Mouse (Mus musculus): ENCODE measurements around the gene Nlgn2. TPM values are rescaled to one million over a fixed set of nuclear protein-coding genes. Genes with fewer than 3 reads are reported as not detected.
A peak's percentile ranks its signal among the peaks of the same experiment; 100 is the strongest.

Gene Nlgn2
- total RNA-seq, 2 experiments from 2014 or later = 236 to 243 TPM

GRCm38 (mm10) chr11:69837952-69838713 lies 549 bp upstream of the Nlgn2 start, which contains the start of gene Tmem256:
TSS of gene Tmem256 (plus strand) at chr11:69838514.
- intact Hi-C loops (cut with DNase I) = loop anchor here (2.0 to 5.0 kb wide), 4 partner anchors 35 to 156 kb away; partner anchors contain the start of genes 2810408A11Rik, Neurl4 and Senp3
- DNase-seq (ENCODE audit: extremely low spot score in 1 of 2, low spot score in 2 of 2) = peak; percentile 93 to 95
- peak within 1 kb of the TSS; percentile 67 for H3K4me3 ChIP-seq

GRCm38 (mm10) chr11:69836703-69837576 lies 644 bp downstream of the Nlgn2 start:
- TF ChIP-seq CTCF (IDR thresholded peaks at IDR 0.05) = no peak
- intact Hi-C loops (cut with DNase I) = loop anchor here (1.0 to 5.0 kb wide), 5 partner anchors 34 to 155 kb away; partner anchors contain the start of genes 2810408A11Rik, Neurl4, Senp3 and Slc35g3

More at GRCm38 (mm10) chr11:69837952-69838713, 549 bp upstream of the Nlgn2 start, which contains the start of gene Tmem256:
- peak within 1 kb of the TSS; percentile 95 for H3K27ac ChIP-seq
- TF ChIP-seq CTCF (IDR thresholded peaks at IDR 0.05) = no peak

GRCm38 (mm10) chr11:69835966-69836335 lies 1.6 kb downstream of the Nlgn2 start:
- intact Hi-C loops (cut with DNase I) = loop anchor here (1.0 to 5.0 kb wide), 6 partner anchors 33 to 154 kb away; partner anchors contain the start of genes 2810408A11Rik, Neurl4, Senp3 and Slc35g3
- peak overlapping the region; percentile 95 for H3K27ac ChIP-seq
- peak overlapping the region; percentile 67 for H3K4me3 ChIP-seq
- TF ChIP-seq CTCF (IDR thresholded peaks at IDR 0.05) = no peak
- no peak for DNase-seq (ENCODE audit: extremely low spot score in 1 of 2, low spot score in 2 of 2)

More at GRCm38 (mm10) chr11:69836703-69837576, 644 bp downstream of the Nlgn2 start:
- DNase-seq (ENCODE audit: extremely low spot score in 1 of 2, low spot score in 2 of 2) = peak; percentile 59 to 62
- Histone ChIP-seq H3K27ac (peak overlapping the region; percentile 95), H3K4me3 (peak overlapping the region; percentile 67)

- Histone ChIP-seq H3K4me3 (peak overlapping the region; percentile 67), H3K27ac (peak overlapping the region; percentile 95)
- intact Hi-C loops (cut with DNase I) = loop anchor here (2.0 to 5.0 kb wide), 3 partner anchors 67 to 153 kb away; partner anchors contain the start of genes 2810408A11Rik, Neurl4 and Senp3
- DNase-seq (ENCODE audit: extremely low spot score in 1 of 2, low spot score in 2 of 2) = no peak
- no peak for TF ChIP-seq CTCF (IDR thresholded peaks at IDR 0.05)
These were observed 2.1 kb downstream of the Nlgn2 start for GRCm38 (mm10) chr11:69835326-69835965.

GRCm38 (mm10) chr11:69834001-69834549 lies 3.5 kb downstream of the Nlgn2 start:
- H3K27ac ChIP-seq = no peak overlapping the region
- DNase-seq (ENCODE audit: extremely low spot score in 1 of 2, low spot score in 2 of 2) = peak in 1 of 2 experiments; percentile 38
- intact Hi-C loops (cut with DNase I) = loop anchor here (2.0 kb wide), 1 partner anchor 67 kb away; no protein-coding TSS in a partner anchor

GRCm38 (mm10) chr11:69833554-69833953 lies 4.0 kb downstream of the Nlgn2 start:
- TF ChIP-seq CTCF (IDR thresholded peaks at IDR 0.05) = no peak
- Histone ChIP-seq H3K4me3 (peak overlapping the region; percentile 67), H3K27ac (no peak overlapping the region)
- intact Hi-C loops (cut with DNase I) = no loop called here
- DNase-seq (ENCODE audit: extremely low spot score in 1 of 2, low spot score in 2 of 2) = no peak

More at GRCm38 (mm10) chr11:69834001-69834549, 3.5 kb downstream of the Nlgn2 start:
- no peak for TF ChIP-seq CTCF (IDR thresholded peaks at IDR 0.05)
- H3K4me3 ChIP-seq = peak overlapping the region; percentile 67

- intact Hi-C loops (cut with DNase I) = no loop called here
- no peak overlapping the region for H3K4me3 ChIP-seq
- DNase-seq (ENCODE audit: extremely low spot score in 1 of 2, low spot score in 2 of 2) = no peak
- TF ChIP-seq CTCF (IDR thresholded peaks at IDR 0.05) = no peak
- no peak overlapping the region for H3K27ac ChIP-seq
These were observed 8.8 kb downstream of the Nlgn2 start for GRCm38 (mm10) chr11:69828832-69829231.

GRCm38 (mm10) chr11:69823456-69823855 lies 14.1 kb downstream of the Nlgn2 start:
- DNase-seq (ENCODE audit: extremely low spot score in 1 of 2, low spot score in 2 of 2) = no peak
- intact Hi-C loops (cut with DNase I) = no loop called here
- Histone ChIP-seq H3K27ac (no peak overlapping the region), H3K4me3 (no peak overlapping the region)
- no peak for TF ChIP-seq CTCF (IDR thresholded peaks at IDR 0.05)

GRCm38 (mm10) chr11:69822080-69822479 lies 15.5 kb downstream of the Nlgn2 start, which contains the start of gene Spem1:
TSS of gene Spem1 (minus strand) at chr11:69822180.
- intact Hi-C loops (cut with DNase I) = no loop called here
- TF ChIP-seq CTCF (IDR thresholded peaks at IDR 0.05) = no peak
- no peak within 1 kb of the TSS for H3K4me3 ChIP-seq
- no peak for DNase-seq (ENCODE audit: extremely low spot score in 1 of 2, low spot score in 2 of 2)
- no peak within 1 kb of the TSS for H3K27ac ChIP-seq

GRCm38 (mm10) chr11:69818871-69819270 lies 18.7 kb downstream of the Nlgn2 start:
- no peak for DNase-seq (ENCODE audit: extremely low spot score in 1 of 2, low spot score in 2 of 2)
- Histone ChIP-seq H3K4me3 (no peak overlapping the region), H3K27ac (no peak overlapping the region)
- intact Hi-C loops (cut with DNase I) = no loop called here
- TF ChIP-seq CTCF (IDR thresholded peaks at IDR 0.05) = no peak

- no peak for DNase-seq (ENCODE audit: extremely low spot score in 1 of 2, low spot score in 2 of 2)
- intact Hi-C loops (cut with DNase I) = no loop called here
- Histone ChIP-seq H3K4me3 (no peak within 1 kb of the TSS), H3K27ac (no peak within 1 kb of the TSS)
- no peak for TF ChIP-seq CTCF (IDR thresholded peaks at IDR 0.05)
These were observed 19.2 kb downstream of the Nlgn2 start, which contains the start of gene Spem2 for GRCm38 (mm10) chr11:69818365-69818764. TSS of gene Spem2 (minus strand) at chr11:69818465.

All from left cerebral cortex, adult 2 months (tissue).